Mouse (Mus musculus): ENCODE results near the gene Gm20696. TPM values are rescaled to one million over a fixed set of nuclear protein-coding genes. Genes with fewer than 3 reads are reported as not detected.
A peak's percentile ranks its signal among the peaks of the same experiment; 100 is the strongest.

Gm20696 gene
- polyA plus RNA-seq, 2 experiments, result 2.0 to 5.9 TPM

DNA sequence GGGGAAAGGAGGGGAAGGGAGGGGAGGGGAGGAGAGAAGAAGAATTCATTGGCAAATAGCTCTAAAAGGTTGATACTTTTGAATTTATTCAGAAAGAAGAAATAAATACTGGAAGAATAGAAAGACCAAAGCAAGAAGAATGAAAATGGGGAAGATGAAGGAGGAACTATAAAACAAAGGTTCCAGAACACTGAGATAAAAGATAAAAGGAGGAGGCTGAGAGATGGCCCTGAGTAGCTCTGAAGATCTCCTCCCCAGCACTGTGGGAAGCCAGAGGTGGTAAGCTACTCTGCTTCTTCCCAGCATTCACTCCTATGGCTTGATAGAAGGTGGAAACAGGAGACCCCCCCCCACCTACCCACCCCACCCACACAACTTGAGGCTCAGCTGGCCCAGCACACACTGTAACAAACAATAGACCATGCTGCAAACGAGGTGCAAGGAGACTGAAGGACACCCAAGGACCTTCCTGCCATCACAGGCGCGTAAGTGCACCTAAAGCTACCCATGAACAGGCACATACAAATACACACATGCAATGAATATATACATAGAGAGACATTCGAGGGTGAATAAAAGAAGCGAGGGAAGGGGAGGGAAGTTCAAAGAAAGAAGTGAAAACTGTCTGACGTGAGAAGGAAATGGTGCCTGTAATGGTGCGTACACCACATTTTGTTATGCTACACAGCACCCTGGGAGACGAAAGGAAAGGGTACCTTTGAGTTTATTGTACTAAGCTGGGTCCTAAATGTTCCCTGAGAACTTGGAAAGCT, 344.3 kb downstream of the Gm20696 start:
- Histone ChIP-seq H3K9ac (ENCODE audit: low read depth, low read length, severe bottlenecking) (no peak overlapping the region), H3K36me3 (ENCODE audit: control insufficient read depth, insufficient read depth, low read length) (no peaks in the 10 kb centered on the region), H3K27me3 (ENCODE audit: control insufficient read depth, insufficient read depth, low read length) (no peaks in the 10 kb centered on the region), H3K4me2 (replicated peaks; ENCODE audit: low read depth, low read length, severe bottlenecking) (no peak overlapping the region), H3K27ac (replicated peaks; ENCODE audit: low read depth, low read length) (no peak overlapping the region), H3K9me3 (ENCODE audit: control insufficient read depth, low read length) (no peaks in the 10 kb centered on the region), H3K4me1 (ENCODE audit: control insufficient read depth, insufficient read depth, low read length) (no peaks in the 10 kb centered on the region; the same call in 1 of the 2 replicates), H3K4me3 (replicated peaks; ENCODE audit: low read length) (no peak overlapping the region)
- TF ChIP-seq POLR2A (IDR thresholded peaks at IDR 0.05; ENCODE audit: borderline replicate concordance, extremely low read depth, insufficient read depth, insufficient read length), result no peak
- WGBS, result 74% methylated on average over 8 of the region's 8 CpGs
- ATAC-seq (ENCODE audit: low FRiP score, low read depth) (no peak), DNase-seq (ENCODE audit: low spot score) (no peak)

DNA sequence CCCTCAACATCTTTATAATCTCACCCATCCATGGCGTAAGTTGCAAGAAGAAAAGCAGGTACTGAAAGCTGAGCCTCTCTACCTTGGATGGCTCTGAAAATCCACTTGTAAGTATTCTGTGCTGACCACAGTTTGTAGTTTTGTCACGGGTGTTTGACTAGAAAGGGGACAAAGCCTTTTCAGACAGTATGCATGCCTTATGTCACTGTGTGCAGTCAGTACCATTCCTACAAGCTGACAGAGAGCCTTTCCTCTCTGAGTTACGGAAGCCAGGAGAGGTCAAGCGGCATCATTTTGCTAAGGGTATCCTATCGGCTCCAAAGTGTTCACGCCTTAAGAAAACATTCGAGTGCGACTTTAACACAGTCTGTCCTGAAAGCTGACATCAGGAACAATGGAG, 346.2 kb downstream of the Gm20696 start:
- Histone ChIP-seq H3K27ac (replicated peaks; ENCODE audit: low read depth, low read length) (no peak overlapping the region), H3K4me1 (ENCODE audit: control insufficient read depth, insufficient read depth, low read length) (no peaks in the 10 kb centered on the region; the same call in 1 of the 2 replicates), H3K9me3 (ENCODE audit: control insufficient read depth, low read length) (no peaks in the 10 kb centered on the region), H3K27me3 (ENCODE audit: control insufficient read depth, insufficient read depth, low read length) (no peaks in the 10 kb centered on the region), H3K4me2 (replicated peaks; ENCODE audit: low read depth, low read length, severe bottlenecking) (no peak overlapping the region), H3K4me3 (replicated peaks; ENCODE audit: low read length) (no peak overlapping the region), H3K9ac (ENCODE audit: low read depth, low read length, severe bottlenecking) (no peak overlapping the region), H3K36me3 (ENCODE audit: control insufficient read depth, insufficient read depth, low read length) (no peaks in the 10 kb centered on the region)
- DNase-seq (ENCODE audit: low spot score), result no peak
- WGBS, result 86% methylated on average over 8 of the region's 8 CpGs
- no peak for ATAC-seq (ENCODE audit: low FRiP score, low read depth)
- no peak for TF ChIP-seq POLR2A (IDR thresholded peaks at IDR 0.05; ENCODE audit: borderline replicate concordance, extremely low read depth, insufficient read depth, insufficient read length)

DNA sequence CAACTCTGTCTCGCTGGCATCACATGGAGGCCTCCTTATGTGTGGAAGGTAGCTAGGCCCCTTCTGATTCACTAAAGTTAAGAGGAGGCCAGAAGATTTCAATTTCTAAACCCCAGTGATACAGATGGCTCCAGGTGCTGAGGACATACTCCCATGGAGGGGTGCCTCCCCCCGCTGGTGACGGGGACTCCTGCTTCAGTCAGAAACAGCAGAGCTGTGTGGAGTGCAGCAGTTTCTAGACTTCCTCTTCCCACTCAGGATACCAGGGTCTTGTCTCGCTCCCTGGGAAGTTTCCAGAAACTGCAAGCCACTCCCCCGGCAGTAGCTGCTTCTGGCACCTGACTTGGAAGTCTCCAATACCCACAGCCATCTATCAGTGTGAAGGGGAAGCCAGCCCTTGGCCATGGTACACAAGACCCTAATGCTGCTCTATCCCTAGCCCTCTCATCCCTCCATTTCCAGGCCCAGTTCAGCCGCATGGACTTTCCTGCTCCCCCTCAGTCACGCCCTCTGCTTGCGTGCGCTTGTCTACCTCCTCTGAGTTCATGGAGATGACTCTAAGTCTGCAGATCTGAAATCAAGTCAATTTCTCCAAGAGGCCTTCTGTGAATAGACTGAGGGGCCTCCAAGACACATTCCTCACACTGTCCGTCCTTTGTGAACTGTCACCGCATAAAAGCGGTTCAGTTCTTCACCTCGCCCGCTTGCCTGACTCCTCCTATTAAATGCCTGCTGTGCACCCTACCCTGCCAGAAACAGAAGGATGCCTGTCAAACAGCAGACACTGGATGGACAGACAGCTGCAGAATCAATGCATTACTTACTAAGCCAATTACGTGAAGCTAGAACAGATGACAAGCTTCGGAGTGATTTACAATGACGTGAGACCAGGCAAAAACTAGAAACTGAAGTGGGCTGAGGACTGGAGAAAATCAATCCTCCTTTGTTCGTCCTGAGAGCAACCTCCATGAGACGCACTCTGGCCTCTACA, 346.9 kb downstream of the Gm20696 start:
- H3K4me2 ChIP-seq (replicated peaks; ENCODE audit: low read depth, low read length, severe bottlenecking), result no peak overlapping the region
- no peak overlapping the region for H3K4me3 ChIP-seq (replicated peaks; ENCODE audit: low read length)
- TF ChIP-seq POLR2A (IDR thresholded peaks at IDR 0.05; ENCODE audit: borderline replicate concordance, extremely low read depth, insufficient read depth, insufficient read length), result no peak
- WGBS, result 84% methylated on average over 19 of the region's 19 CpGs
- H3K27ac ChIP-seq (replicated peaks; ENCODE audit: low read depth, low read length), result no peak overlapping the region
- no peaks in the 10 kb centered on the region for H3K36me3 ChIP-seq (ENCODE audit: control insufficient read depth, insufficient read depth, low read length)
- no peaks in the 10 kb centered on the region for H3K27me3 ChIP-seq (ENCODE audit: control insufficient read depth, insufficient read depth, low read length)
- no peak for DNase-seq (ENCODE audit: low spot score)
- no peak for ATAC-seq (ENCODE audit: low FRiP score, low read depth)
- H3K9ac ChIP-seq (ENCODE audit: low read depth, low read length, severe bottlenecking), result no peak overlapping the region
- no peaks in the 10 kb centered on the region for H3K9me3 ChIP-seq (ENCODE audit: control insufficient read depth, low read length)
- no peaks in the 10 kb centered on the region; the same call in 1 of the 2 replicates for H3K4me1 ChIP-seq (ENCODE audit: control insufficient read depth, insufficient read depth, low read length)

DNA sequence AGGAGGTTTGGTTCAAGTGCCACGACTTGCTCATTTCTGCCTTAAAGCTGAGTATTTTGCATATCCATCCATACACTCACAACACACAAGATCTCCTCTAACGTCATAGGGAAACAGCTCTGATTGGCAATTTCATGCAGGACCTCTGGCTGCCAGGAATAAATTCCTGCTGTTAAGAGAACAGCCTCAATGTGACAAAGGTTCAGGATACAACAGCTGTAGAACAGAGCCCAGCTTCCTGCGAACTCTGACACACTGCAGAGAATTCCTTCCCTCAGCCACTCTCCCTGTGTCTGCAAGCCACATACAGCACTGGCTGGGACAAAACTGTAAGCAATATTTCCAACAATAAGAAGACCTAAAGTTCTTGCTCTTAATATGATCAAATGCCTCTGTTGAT, 351.9 kb downstream of the Gm20696 start:
- no peak overlapping the region for H3K4me3 ChIP-seq (replicated peaks; ENCODE audit: low read length)
- H3K9ac ChIP-seq (ENCODE audit: low read depth, low read length, severe bottlenecking), result no peak overlapping the region
- ATAC-seq (ENCODE audit: low FRiP score, low read depth) (0 out of 2 replicates have a peak, but pooled peaks have one; percentile 30), DNase-seq (ENCODE audit: low spot score) (no peak)
- 0 out of 2 replicates have a peak, but pooled peaks cover 3% of the 10 kb centered on the region for H3K4me1 ChIP-seq (ENCODE audit: control insufficient read depth, insufficient read depth, low read length)
- H3K36me3 ChIP-seq (ENCODE audit: control insufficient read depth, insufficient read depth, low read length), result no peaks in the 10 kb centered on the region
- H3K27ac ChIP-seq (replicated peaks; ENCODE audit: low read depth, low read length), result no peak overlapping the region
- 40% methylated on average over 3 of the region's 3 CpGs for WGBS
- H3K27me3 ChIP-seq (ENCODE audit: control insufficient read depth, insufficient read depth, low read length), result no peaks in the 10 kb centered on the region
- no peak overlapping the region for H3K4me2 ChIP-seq (replicated peaks; ENCODE audit: low read depth, low read length, severe bottlenecking)
- no peak for TF ChIP-seq POLR2A (IDR thresholded peaks at IDR 0.05; ENCODE audit: borderline replicate concordance, extremely low read depth, insufficient read depth, insufficient read length)
- no peaks in the 10 kb centered on the region for H3K9me3 ChIP-seq (ENCODE audit: control insufficient read depth, low read length)

DNA sequence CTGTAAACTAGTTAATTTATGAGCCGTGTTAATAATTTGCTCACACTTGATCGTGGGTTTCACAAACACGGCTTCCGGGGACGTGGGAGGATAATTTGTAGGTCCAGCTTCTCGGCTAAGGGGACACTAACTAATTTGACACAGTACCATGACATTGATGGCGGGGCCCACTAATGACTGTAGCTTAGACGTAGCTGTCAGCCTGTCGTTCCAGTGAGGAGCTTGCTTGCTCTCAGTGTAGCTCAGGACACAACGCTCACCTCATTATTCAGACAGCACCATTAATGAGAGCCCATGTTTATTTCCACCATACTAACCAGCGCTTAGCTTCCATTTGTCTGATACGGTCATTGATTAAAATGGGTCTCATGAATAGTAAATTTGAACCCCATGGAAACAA, 356.1 kb downstream of the Gm20696 start:
- Histone ChIP-seq H3K27me3 (ENCODE audit: control insufficient read depth, insufficient read depth, low read length) (no peaks in the 10 kb centered on the region), H3K4me3 (replicated peaks; ENCODE audit: low read length) (no peak overlapping the region), H3K9me3 (ENCODE audit: control insufficient read depth, low read length) (no peaks in the 10 kb centered on the region), H3K9ac (ENCODE audit: low read depth, low read length, severe bottlenecking) (no peak overlapping the region), H3K4me2 (replicated peaks; ENCODE audit: low read depth, low read length, severe bottlenecking) (no peak overlapping the region), H3K36me3 (ENCODE audit: control insufficient read depth, insufficient read depth, low read length) (peaks cover 7% of the 10 kb centered on the region; the same call in 1 of the 2 replicates), H3K4me1 (ENCODE audit: control insufficient read depth, insufficient read depth, low read length) (0 out of 2 replicates have a peak, but pooled peaks cover 3% of the 10 kb centered on the region), H3K27ac (replicated peaks; ENCODE audit: low read depth, low read length) (no peak overlapping the region)
- ATAC-seq (ENCODE audit: low FRiP score, low read depth) (no peak), DNase-seq (ENCODE audit: low spot score) (no peak)
- TF ChIP-seq POLR2A (IDR thresholded peaks at IDR 0.05; ENCODE audit: borderline replicate concordance, extremely low read depth, insufficient read depth, insufficient read length), result no peak
- WGBS, result 58% methylated on average over 12 of the region's 12 CpGs
